ENCODE assay signal across 8 mouse cellular contexts in genomic region chr10:117224102-117224990, GRCm38 (mm10). TPM values are rescaled to one million over a fixed set of nuclear protein-coding genes. Genes with fewer than 3 reads are reported as not detected.
A peak's percentile ranks its signal among the peaks of the same experiment; 100 is the strongest.
DNase-seq lines count a peak whose midpoint lies in the region; ATAC-seq lines count a peak whose summit lies in the region.

Yeats4 (minus strand) TSS chr10:117224507.

- H3K27me3 ChIP-seq in hindbrain, embryonic 11.5 days (ENCODE audit: control insufficient read depth, insufficient read depth, low read length), result no peaks in the 10 kb centered on the region

- H3K4me2 ChIP-seq in hindbrain, embryonic 11.5 days (replicated peaks; ENCODE audit: low read depth, low read length), result peak within 1 kb of the TSS; percentile 47

- peak; percentile 98 for DNase-seq in MN1 (ENCODE audit: low spot score)
- peak; percentile 97 for DNase-seq in cerebellum, adult 9-10 months
- peak; percentile 88 to 94 for DNase-seq in frontal cortex, adult 2 months (ENCODE audit: extremely low spot score in 1 of 2, low spot score in 1 of 2)
- DNase-seq in hindbrain, embryonic 11.5 days (ENCODE audit: low spot score), result peak; percentile 96
- peak; percentile 96 to 98 for DNase-seq in layer of hippocampus, postnatal 10 days (ENCODE audit: low spot score in 2 of 2)
- peak; percentile 95 for DNase-seq in lung, postnatal 10 days
- peak; percentile 96 for DNase-seq in ovary, postnatal 36 days (ENCODE audit: low spot score)
- peak; percentile 97 for DNase-seq in thymus, postnatal 25 days

- peaks cover 9% of the 10 kb centered on the region; the same call in 1 of the 2 replicates for H3K36me3 ChIP-seq in hindbrain, embryonic 11.5 days (ENCODE audit: control insufficient read depth, insufficient read depth, low read length)

- H3K9me3 ChIP-seq in hindbrain, embryonic 11.5 days (ENCODE audit: control insufficient read depth, low read length), result no peaks in the 10 kb centered on the region

- peaks cover 5% of the 10 kb centered on the region for H3K4me1 ChIP-seq in hindbrain, embryonic 11.5 days (replicated peaks; ENCODE audit: control insufficient read depth, insufficient read depth, low read length)

- H3K27ac ChIP-seq in hindbrain, embryonic 11.5 days (ENCODE audit: low read depth, low read length), result peak within 1 kb of the TSS; percentile 92

- H3K9ac ChIP-seq in hindbrain, embryonic 11.5 days (ENCODE audit: low read depth, low read length), result peak within 1 kb of the TSS; percentile 83

- peak within 1 kb of the TSS; percentile 61 for H3K4me3 ChIP-seq in hindbrain, embryonic 11.5 days (ENCODE audit: low read depth, low read length)

- ATAC-seq in hindbrain, embryonic 11.5 days (ENCODE audit: low FRiP score), result peak; percentile 98

- WGBS in hindbrain, embryonic 11.5 days, result 1% methylated on average over 63 of the region's 63 CpGs

RNA-seq across cellular contexts. Expression of gene Yeats4, which starts in this region (rescaled TPM):
- polyA plus RNA-seq in frontal cortex, adult 2 months (2012; rRNA removed), result 55.9 and 57.8 TPM in 2 replicates
- polyA plus RNA-seq in hindbrain, embryonic 11.5 days (2014; fragmentation: Nextera tagmentation; extraction: Ambion mirVana), result 141 and 146 TPM in 2 replicates
- 10 to 100 TPM; 50.6 to 57.3 TPM for total RNA-seq in layer of hippocampus, postnatal 10 days (2021)

Comparison
In these comparisons a context has a peak if more than half of its experiments do, and no peak if none do; other contexts are left out.
1. Peak in every context shown above with its lines: DNase-seq, ATAC-seq, H3K4me3 ChIP-seq and H3K27ac ChIP-seq.